Mouse (Mus musculus): ENCODE results near the gene Pts.

Gene Pts

DNA sequence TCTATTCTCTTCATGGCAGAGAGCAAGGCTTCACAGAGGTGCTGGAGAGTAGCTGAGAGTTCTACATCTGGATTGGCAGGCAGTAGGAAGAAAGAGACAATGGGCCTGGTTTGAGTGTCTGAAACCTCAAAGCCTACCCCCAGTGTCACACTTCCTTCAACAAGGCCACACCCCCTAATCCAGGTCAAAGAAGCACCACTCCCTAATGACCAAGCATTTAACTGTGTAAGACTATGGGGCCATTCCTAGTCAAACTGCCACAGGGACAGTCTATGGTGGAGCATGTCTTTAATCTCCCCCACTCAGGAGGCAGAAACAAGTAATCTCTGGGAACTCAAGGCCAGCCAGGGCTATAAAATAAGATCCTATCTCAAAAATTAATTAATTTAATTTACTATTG, 37.7 kb downstream of the Pts start:
- no peak for DNase-seq

DNA sequence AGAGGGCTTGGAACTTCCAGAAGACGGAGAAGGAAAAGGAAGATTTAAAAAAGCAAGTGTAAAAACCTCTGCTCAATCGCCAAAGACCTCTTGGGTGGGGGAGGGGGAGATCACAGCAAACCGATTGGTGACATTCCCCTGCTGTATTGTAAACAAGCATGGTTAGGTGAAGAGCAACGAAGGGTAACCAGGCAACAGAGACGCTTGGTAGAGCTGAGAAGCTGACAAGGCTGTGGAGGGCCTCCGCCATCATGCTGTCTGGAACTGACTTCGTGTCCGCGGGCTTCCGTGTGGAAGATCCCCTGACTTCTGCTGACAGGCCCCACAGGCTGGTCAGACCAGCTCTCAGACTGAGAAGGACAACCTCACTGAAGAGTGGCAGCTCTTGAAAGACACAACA, 43.0 kb downstream of the Pts start:
- DNase-seq: no peak

DNA sequence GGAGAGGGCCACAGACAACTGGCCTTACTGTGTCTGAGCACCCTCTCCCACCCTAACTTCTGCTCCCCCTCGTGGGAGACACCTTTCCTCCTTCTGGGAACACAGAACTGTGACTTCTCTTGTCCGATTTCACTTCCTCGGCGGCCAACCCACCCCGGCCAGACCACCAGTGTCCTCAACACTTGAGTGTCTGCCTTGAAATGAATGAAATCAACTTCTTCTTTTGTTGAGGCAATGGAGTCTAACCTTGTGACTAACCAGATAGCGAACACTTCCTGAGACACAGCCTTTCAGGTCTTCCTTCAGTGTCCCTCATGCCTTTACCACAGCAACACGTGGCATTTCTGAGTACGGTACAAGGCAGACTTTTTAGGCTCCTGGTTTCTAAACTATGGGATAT, 45.8 kb downstream of the Pts start:
- DNase-seq: no peak

DNA sequence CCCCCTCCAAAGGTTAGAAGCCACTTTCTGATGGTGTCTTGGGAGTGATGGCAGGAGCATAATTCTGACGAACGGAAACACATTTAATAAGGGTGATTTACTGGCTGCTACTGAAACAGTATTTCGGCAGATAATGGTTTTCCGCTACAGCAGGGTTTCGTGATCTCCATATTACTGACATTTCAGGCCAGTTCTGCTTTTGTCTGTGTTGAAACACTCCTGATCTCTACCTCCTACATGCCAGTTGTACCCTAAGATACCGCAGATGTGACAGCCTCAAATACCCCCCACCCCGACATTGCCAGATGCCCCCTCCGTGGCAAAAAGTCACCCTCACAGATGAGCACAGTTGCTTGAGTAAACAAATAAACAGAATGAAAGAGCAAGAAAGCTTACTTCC, 49.0 kb downstream of the Pts start:
- DNase-seq: no peak

DNA sequence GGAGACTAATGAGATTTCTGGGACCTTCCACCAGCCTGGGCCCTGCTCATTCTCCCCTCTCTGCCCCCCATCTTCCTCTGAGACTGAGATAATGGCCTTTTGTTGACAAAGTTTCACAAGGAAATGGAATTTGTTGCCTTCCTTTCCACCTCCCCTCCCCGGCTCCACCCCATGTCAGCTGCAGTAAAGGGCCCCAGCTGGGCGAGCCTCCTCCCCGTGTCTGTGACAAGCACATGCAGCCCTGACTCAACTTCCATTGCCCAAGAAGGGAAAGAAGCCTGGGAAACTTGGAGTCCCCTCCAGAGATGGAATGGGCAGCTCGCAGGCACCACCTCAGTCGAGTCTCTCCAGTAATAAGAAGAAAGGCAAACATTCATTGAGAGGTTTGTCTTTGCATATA, 49.7 kb downstream of the Pts start:
- DNase-seq: no peak

DNA sequence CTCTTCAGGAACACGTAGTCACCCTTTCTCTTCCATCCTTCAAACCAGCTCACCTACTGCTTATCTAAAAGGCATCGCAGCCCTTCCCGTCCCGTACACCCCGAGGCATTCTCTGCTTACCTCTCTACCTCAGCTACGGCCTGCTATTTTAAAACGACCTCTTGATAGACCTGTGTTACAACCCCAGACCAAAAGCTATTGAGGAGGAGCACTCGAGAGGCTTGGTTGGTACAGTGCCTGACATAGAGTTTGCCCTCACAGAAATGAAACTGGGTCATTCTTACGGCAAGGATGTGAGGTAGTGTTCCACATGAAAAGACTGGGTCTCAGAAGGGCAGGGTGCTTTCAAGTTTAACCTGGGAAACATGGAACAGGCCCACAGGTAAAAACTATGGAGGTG, 51.3 kb downstream of the Pts start:
- no peak for DNase-seq

DNA sequence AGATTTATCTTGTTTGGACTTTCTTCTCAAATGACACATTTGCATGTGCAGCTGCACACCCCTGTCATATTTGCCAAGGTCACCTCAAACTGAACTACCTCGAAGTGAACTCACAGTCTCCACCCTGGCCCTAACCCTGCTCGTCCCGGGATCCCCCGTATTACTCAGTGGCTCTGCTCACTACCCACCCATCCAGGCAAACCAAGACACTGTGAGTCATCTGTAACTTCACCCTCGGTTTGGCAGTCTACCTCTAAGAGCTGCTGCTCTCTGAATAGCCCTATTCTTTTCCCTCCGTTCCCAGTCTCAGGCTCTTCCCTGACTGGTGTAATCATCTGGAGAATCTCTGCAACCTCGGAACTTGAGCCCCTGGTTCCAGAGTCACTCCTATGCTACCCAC, 51.9 kb downstream of the Pts start:
- no peak for DNase-seq

DNA sequence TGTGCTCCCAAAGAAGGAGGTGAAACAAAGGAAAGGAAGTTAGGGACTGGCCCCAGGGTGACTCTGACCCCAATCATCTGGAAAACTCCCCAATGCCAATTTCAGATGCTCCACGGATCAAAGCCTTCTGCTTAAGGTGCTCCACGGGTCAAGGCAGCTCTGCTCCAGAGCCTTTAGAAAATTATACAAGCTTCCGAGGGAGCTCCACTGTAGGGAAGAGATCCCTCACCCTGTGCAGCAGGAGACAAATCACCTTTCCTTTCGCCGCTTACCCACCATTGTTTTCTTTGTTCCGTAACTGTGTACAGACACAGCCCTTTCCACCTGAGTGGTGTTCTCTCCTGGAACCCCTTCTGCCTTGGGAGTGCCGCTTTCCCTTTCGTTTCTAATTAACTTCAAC, 52.8 kb downstream of the Pts start:
- DNase-seq: no peak

DNA sequence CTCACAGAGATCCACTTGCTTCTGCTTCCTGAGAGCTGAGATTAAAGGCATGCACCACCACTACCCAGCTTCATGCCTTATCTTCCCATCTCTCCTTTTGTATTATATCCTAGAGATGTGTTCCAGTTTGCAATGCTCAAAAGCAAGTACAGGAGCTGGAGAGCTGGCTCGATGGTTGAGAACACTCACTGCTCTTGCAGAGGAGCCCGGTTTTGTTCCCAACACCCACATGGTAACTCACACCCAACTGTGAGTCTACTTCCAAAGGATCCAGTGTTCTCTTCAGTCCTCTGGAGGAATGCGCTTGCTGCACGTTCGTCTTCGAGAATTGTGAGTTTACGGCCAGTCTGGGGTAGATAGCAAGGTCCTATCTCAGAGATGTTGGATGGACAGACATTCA, 53.2 kb downstream of the Pts start:
- DNase-seq: no peak

Data from cerebellum, adult 11 months (tissue).